Mouse (Mus musculus): ENCODE data around the gene Tmem247. TPM values are rescaled to one million over a fixed set of nuclear protein-coding genes. Genes with fewer than 3 reads are reported as not detected.

Gene Tmem247
- total and polyA plus RNA-seq, 3 experiments = not detected

DNA sequence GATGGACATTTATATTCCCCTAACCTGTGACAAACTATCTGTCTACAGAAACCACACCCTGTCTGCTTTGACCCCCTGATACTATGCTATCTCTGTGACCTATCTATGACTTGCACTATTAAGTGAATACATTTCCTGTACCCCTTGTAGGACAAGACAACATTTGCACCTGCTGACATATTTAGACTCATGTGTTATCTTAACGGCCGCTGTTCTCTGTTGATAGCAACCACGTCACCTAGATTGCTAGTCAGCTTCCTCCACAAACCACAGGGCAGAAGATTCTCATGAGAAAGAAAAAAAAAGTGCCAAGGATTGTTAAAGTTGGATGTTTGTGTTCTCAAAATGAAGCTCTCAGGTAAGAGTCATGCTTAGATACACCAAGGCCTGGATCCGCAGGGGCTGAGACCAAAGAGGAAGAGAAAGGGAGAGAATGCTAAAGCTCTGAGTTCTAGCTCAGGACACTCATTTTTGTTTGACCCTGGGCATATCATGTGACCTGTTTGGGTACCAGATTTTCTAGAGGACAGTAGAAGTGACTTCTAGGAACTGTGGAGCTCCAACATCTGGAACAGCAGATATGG, 36.6 kb upstream of the Tmem247 start:
- H3K36me3 ChIP-seq (ENCODE audit: control insufficient read depth in 1 of 2, insufficient read depth in 2 of 2, low read length in 2 of 2) = peaks cover 0 to 26% of the 10 kb centered on the region in 2 experiments; a peak in 2 of 4 replicates
- DNase-seq (ENCODE audit: low read depth, low spot score) = peak; percentile 69
- no peak overlapping the region for H3K4me3 ChIP-seq (ENCODE audit: control insufficient read depth in 1 of 2, insufficient read depth in 1 of 2, low read depth in 2 of 2, low read length in 2 of 2)
- no peak overlapping the region for H3K9ac ChIP-seq (ENCODE audit: control insufficient read depth, low read depth, low read length, poor library complexity, severe bottlenecking)
- H3K27ac ChIP-seq (ENCODE audit: control insufficient read depth, low read depth, low read length) = no peak overlapping the region
- H3K79me2 ChIP-seq (ENCODE audit: control insufficient read depth, insufficient read depth, low read length, poor library complexity) = no peaks in the 10 kb centered on the region
- peaks cover 16 to 28% of the 10 kb centered on the region in 2 experiments for H3K4me1 ChIP-seq (ENCODE audit: control insufficient read depth in 1 of 2, insufficient read depth in 2 of 2, low read length in 2 of 2)
- H3K27me3 ChIP-seq (ENCODE audit: control insufficient read depth in 1 of 2, insufficient read depth in 2 of 2, low read length in 2 of 2) = no peaks in the 10 kb centered on the region; a peak in 1 of 4 replicates
- no peaks in the 10 kb centered on the region for H3K9me3 ChIP-seq (replicated peaks; ENCODE audit: insufficient read depth, low read length)
- TF ChIP-seq RCOR1 (IDR thresholded peaks at IDR 0.05; ENCODE audit: low read depth, low read length) (peak; percentile 92), EP300 (IDR thresholded peaks at IDR 0.05; ENCODE audit: low read depth in 1 of 2, low read length in 2 of 2) (peak; percentile 89 to 93), GABPA (IDR thresholded peaks at IDR 0.05; ENCODE audit: low read depth, low read length) (no peak), ZC3H11A (IDR thresholded peaks at IDR 0.05; ENCODE audit: low read depth, low read length) (no peak), ZNF384 (IDR thresholded peaks at IDR 0.05; ENCODE audit: low read depth, low read length) (peak; percentile 95), ZMIZ1 (IDR thresholded peaks at IDR 0.05; ENCODE audit: low read depth, low read length) (no peak), KAT2A (conservative IDR thresholded peaks at IDR 0.05; ENCODE audit: low read depth, low read length) (no peak), JUND (IDR thresholded peaks at IDR 0.05; ENCODE audit: low read depth, low read length) (no peak), CHD2 (IDR thresholded peaks at IDR 0.05; ENCODE audit: low read length) (no peak), RAD21 (IDR thresholded peaks at IDR 0.05; ENCODE audit: low read depth, low read length) (no peak), SIN3A (IDR thresholded peaks at IDR 0.05; ENCODE audit: low read length) (peak; percentile 70), USF2 (IDR thresholded peaks at IDR 0.05; ENCODE audit: borderline replicate concordance in 1 of 2, insufficient read depth in 1 of 2, low read depth in 1 of 2, low read length in 2 of 2) (no peak), E2F4 (IDR thresholded peaks at IDR 0.05; ENCODE audit: borderline replicate concordance, low read depth, low read length) (no peak), UBTF (IDR thresholded peaks at IDR 0.05; ENCODE audit: borderline replicate concordance, insufficient read depth, low read depth, low read length) (no peak), MXI1 (IDR thresholded peaks at IDR 0.05; ENCODE audit: low read depth, low read length) (0 out of 2 replicates have a peak, but pooled peaks have one; percentile 18), POLR2A (IDR thresholded peaks at IDR 0.05; ENCODE audit: control insufficient read depth in 1 of 2, insufficient read depth in 1 of 2, low read depth in 1 of 2, low read length in 2 of 2, poor library complexity in 1 of 2) (no peak), CHD1 (IDR thresholded peaks at IDR 0.05; ENCODE audit: low read depth, low read length) (no peak), MEF2A (IDR thresholded peaks at IDR 0.05; ENCODE audit: extremely low read depth, insufficient replicate concordance, low read depth, low read length, poor library complexity, severe bottlenecking) (peak; percentile 90), MAFK (IDR thresholded peaks at IDR 0.05; ENCODE audit: borderline replicate concordance, low read depth, low read length) (peak; percentile 60; the same call in 1 of the 2 replicates), TCF12 (IDR thresholded peaks at IDR 0.05; ENCODE audit: low read depth, low read length) (peak; percentile 96), POLR2AphosphoS5 (IDR thresholded peaks at IDR 0.05; ENCODE audit: borderline replicate concordance, low read depth, low read length) (no peak), BHLHE40 (IDR thresholded peaks at IDR 0.05; ENCODE audit: borderline replicate concordance, low read depth, low read length) (peak; percentile 72; the same call in 1 of the 2 replicates), NELFE (IDR thresholded peaks at IDR 0.05; ENCODE audit: low read depth, low read length) (no peak), TBP (IDR thresholded peaks at IDR 0.05; ENCODE audit: low read depth, low read length) (no peak), MAX (IDR thresholded peaks at IDR 0.05; ENCODE audit: low read length) (no peak), SMC3 (IDR thresholded peaks at IDR 0.05; ENCODE audit: low read depth, low read length) (no peak), ZKSCAN1 (IDR thresholded peaks at IDR 0.05; ENCODE audit: low read depth, low read length) (no peak), CTCF (IDR thresholded peaks at IDR 0.05 in 2 of 3, conservative IDR thresholded peaks at IDR 0.05 in 1 of 3; ENCODE audit: control insufficient read depth in 1 of 3, insufficient read depth in 1 of 3, low read depth in 2 of 3, low read length in 3 of 3, poor library complexity in 1 of 3, severe bottlenecking in 1 of 3) (no peak), GATA1 (IDR thresholded peaks at IDR 0.05; ENCODE audit: low read depth, low read length) (peak; percentile 91), ETS1 (IDR thresholded peaks at IDR 0.05; ENCODE audit: low read depth, low read length) (peak; percentile 96), MYC (IDR thresholded peaks at IDR 0.05; ENCODE audit: low read depth, low read length) (no peak), TAL1 (IDR thresholded peaks at IDR 0.05; ENCODE audit: low read length) (peak; percentile 55; the same call in 1 of the 2 replicates), MYB (IDR thresholded peaks at IDR 0.05; ENCODE audit: low read depth, low read length) (peak; percentile 52; the same call in 1 of the 2 replicates), NRF1 (IDR thresholded peaks at IDR 0.05; ENCODE audit: insufficient read depth, low read depth, low read length, poor library complexity, severe bottlenecking) (no peak), MAZ (IDR thresholded peaks at IDR 0.05; ENCODE audit: low read depth, low read length) (no peak), USF1 (IDR thresholded peaks at IDR 0.05; ENCODE audit: low read depth, low read length) (peak; percentile 47; the same call in 1 of the 2 replicates), ELF1 (IDR thresholded peaks at IDR 0.05; ENCODE audit: low read depth, low read length) (no peak)

Measured in MEL (cell line).